Mouse (Mus musculus): ENCODE measurements at regions not wholly inside any gene's neighbourhood (a gene's known extent, or its start where the extent isn't known, plus 50 kb on each side); places are given as distances from the start of the nearest gene placed in this dataset.
A peak's percentile ranks its signal among the peaks of the same experiment; 100 is the strongest.

GRCm38 (mm10) chr4:99516883-99517282, 139.2 kb upstream of the Foxd3 start:
- TF ChIP-seq CTCF (IDR thresholded peaks at IDR 0.05; ENCODE audit: low read depth, low read length) (peak; percentile 62), POLR2A (IDR thresholded peaks at IDR 0.05; ENCODE audit: insufficient read depth, low read length) (no peak)

Measured in ES-Bruce4 (cell line).